Mouse (Mus musculus): Measurements from ENCODE around the gene Cacna2d3. TPM values are rescaled to one million over a fixed set of nuclear protein-coding genes. Genes with fewer than 3 reads are reported as not detected.

The Cacna2d3 gene
- polyA plus RNA-seq, 1 experiment from 2014 or later, result 3.3 TPM

DNA sequence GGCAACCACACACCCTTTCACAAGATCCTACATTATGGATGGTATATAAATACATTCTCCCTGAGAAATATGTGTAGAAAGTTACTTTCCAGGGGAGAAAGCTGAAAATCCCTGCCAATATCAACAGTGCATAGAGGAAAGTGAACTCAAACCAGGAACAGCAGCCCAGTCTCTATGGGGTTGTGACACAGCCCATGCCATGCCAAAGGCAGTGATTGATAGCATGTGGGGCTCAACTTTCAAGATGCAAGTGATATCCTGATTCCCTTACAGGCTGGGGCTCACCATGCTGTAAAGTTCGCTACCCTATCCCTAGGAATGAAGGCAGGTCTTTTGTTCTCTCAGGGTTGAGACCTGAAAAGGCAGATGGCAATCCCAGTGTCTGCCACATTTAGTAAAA is 229.9 kb downstream of the Cacna2d3 start:
- no peak for ATAC-seq (ENCODE audit: insufficient number of reproducible peaks, insufficient read depth, low FRiP score, low TSS enrichment, low read depth)
- Histone ChIP-seq H3K4me2 (no peak overlapping the region), H3K9ac (replicated peaks) (no peak overlapping the region), H3K36me3 (no peaks in the 10 kb centered on the region), H3K27me3 (no peaks in the 10 kb centered on the region), H3K4me1 (replicated peaks) (no peaks in the 10 kb centered on the region), H3K27ac (no peak overlapping the region), H3K9me3 (no peaks in the 10 kb centered on the region), H3K4me3 (replicated peaks) (no peak overlapping the region)
- WGBS, result 76% methylated on average over 1 of the region's 1 CpGs

DNA sequence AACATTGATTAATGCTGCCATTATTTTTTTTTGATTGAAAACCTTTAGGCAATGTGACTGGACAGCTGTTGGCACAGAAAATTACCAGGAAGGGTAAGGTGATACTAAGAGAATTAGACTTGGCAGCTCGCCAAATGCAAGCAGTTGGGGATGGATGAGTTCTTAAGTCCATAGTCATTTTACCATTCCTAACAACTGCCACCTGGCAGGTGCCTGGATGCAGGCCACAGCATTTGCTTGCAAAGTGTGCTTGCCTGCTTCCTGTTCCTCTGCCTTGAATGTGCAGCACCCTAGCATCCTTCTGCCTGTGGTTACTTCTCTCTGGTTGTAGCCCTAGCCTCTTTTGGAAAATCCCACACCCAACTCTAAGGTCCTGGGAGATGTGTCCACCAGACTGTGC is 236.2 kb downstream of the Cacna2d3 start:
- H3K4me2 ChIP-seq, result no peak overlapping the region
- ATAC-seq (ENCODE audit: insufficient number of reproducible peaks, insufficient read depth, low FRiP score, low TSS enrichment, low read depth), result no peak
- no peaks in the 10 kb centered on the region for H3K4me1 ChIP-seq (replicated peaks)
- H3K9me3 ChIP-seq, result no peaks in the 10 kb centered on the region
- 69% methylated on average over 1 of the region's 1 CpGs for WGBS
- H3K27me3 ChIP-seq, result no peaks in the 10 kb centered on the region
- no peak overlapping the region for H3K4me3 ChIP-seq (replicated peaks)
- H3K27ac ChIP-seq, result no peak overlapping the region
- no peak overlapping the region for H3K9ac ChIP-seq (replicated peaks)
- no peaks in the 10 kb centered on the region for H3K36me3 ChIP-seq

DNA sequence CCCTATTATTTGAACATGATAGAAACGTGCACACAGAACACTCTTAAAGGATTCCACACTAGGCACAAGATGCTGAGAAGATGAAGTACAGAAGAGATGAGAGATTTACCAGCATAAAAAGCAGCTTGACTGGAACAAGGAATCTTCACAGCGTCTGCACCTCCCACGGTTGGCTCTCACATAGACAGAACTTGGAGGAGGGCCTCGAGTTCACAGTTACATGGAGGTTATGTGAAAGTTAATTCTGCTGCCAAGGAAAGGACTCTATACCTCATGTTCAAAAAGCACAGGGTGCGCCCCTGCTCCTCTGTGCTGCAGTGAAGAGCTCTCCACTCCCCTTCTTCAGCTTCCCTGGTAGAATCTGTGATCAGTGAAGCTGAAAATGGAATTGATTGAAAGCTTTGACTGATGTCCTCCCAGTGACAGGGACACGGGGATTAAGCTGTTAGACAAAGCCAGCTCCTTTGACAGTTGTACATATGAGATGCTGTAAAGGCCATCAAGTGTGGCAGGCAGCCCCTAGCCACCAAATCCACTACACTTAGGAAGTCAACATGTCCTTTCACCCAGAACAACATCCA is 243.2 kb downstream of the Cacna2d3 start:
- no peaks in the 10 kb centered on the region for H3K27me3 ChIP-seq
- 82% methylated on average over 6 of the region's 6 CpGs for WGBS
- no peak overlapping the region for H3K4me2 ChIP-seq

DNA sequence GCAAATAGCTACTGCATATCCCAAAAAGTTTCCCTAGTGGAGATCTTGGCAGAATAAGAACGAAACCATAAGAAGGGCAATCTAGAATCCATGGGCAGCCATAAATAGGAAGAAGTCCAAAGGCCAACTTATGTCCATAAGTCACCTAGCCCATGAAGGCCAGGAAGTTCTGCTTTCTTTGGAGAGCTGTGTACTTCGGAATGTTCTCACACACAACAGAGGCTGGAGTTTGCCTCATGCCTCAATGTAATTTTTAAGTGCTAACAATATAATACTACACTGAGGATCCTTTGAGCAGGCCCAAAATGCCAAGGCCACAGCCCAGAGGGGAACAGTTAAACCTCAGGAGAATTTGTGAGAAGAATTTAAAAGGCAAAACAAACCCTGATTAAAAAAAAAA is 257.4 kb downstream of the Cacna2d3 start:
- no peaks in the 10 kb centered on the region for H3K36me3 ChIP-seq
- no peaks in the 10 kb centered on the region for H3K27me3 ChIP-seq
- H3K9ac ChIP-seq (replicated peaks), result no peak overlapping the region
- no peaks in the 10 kb centered on the region for H3K9me3 ChIP-seq
- no peaks in the 10 kb centered on the region for H3K4me1 ChIP-seq (replicated peaks)
- no peak for ATAC-seq (ENCODE audit: insufficient number of reproducible peaks, insufficient read depth, low FRiP score, low TSS enrichment, low read depth)
- WGBS, result 92% methylated on average over 2 of the region's 2 CpGs
- no peak overlapping the region for H3K4me2 ChIP-seq
- H3K27ac ChIP-seq, result no peak overlapping the region
- H3K4me3 ChIP-seq (replicated peaks), result no peak overlapping the region

More for the DNA sequence above, 243.2 kb downstream of the Cacna2d3 start:
- Histone ChIP-seq H3K4me3 (replicated peaks) (no peak overlapping the region), H3K36me3 (no peaks in the 10 kb centered on the region), H3K27ac (no peak overlapping the region), H3K9ac (replicated peaks) (no peak overlapping the region), H3K4me1 (replicated peaks) (0 out of 2 replicates have a peak, but pooled peaks cover 2% of the 10 kb centered on the region), H3K9me3 (no peaks in the 10 kb centered on the region)
- ATAC-seq (ENCODE audit: insufficient number of reproducible peaks, insufficient read depth, low FRiP score, low TSS enrichment, low read depth), result no peak

DNA sequence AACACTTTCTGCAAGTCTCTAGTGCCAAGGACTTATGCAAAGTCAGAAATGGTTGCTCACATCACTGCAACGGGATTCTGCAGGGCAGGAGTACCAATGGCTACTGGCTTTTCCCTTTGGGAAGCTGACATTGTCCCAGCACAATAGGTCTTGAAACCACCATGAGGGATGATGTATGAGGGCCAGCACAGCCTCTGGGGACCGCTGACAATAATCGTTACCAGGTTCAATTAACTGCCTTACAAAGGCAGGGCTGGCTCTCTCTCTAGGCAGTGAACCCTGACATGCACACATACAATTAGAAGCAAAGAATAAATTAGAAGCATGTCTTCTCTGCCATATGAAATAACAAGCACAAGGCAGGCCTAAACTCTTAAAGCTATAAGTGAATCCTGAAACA is 272.5 kb downstream of the Cacna2d3 start:
- no peak overlapping the region for H3K27ac ChIP-seq
- 0 out of 2 replicates have a peak, but pooled peaks cover 5% of the 10 kb centered on the region for H3K4me1 ChIP-seq (replicated peaks)
- H3K27me3 ChIP-seq, result peaks cover 3% of the 10 kb centered on the region; the same call in 1 of the 2 replicates
- no peak for ATAC-seq (ENCODE audit: insufficient number of reproducible peaks, insufficient read depth, low FRiP score, low TSS enrichment, low read depth)
- no peaks in the 10 kb centered on the region for H3K36me3 ChIP-seq
- 57% methylated on average over 3 of the region's 3 CpGs for WGBS
- H3K9ac ChIP-seq (replicated peaks), result no peak overlapping the region
- no peaks in the 10 kb centered on the region for H3K9me3 ChIP-seq
- H3K4me2 ChIP-seq, result no peak overlapping the region
- H3K4me3 ChIP-seq (replicated peaks), result no peak overlapping the region

DNA sequence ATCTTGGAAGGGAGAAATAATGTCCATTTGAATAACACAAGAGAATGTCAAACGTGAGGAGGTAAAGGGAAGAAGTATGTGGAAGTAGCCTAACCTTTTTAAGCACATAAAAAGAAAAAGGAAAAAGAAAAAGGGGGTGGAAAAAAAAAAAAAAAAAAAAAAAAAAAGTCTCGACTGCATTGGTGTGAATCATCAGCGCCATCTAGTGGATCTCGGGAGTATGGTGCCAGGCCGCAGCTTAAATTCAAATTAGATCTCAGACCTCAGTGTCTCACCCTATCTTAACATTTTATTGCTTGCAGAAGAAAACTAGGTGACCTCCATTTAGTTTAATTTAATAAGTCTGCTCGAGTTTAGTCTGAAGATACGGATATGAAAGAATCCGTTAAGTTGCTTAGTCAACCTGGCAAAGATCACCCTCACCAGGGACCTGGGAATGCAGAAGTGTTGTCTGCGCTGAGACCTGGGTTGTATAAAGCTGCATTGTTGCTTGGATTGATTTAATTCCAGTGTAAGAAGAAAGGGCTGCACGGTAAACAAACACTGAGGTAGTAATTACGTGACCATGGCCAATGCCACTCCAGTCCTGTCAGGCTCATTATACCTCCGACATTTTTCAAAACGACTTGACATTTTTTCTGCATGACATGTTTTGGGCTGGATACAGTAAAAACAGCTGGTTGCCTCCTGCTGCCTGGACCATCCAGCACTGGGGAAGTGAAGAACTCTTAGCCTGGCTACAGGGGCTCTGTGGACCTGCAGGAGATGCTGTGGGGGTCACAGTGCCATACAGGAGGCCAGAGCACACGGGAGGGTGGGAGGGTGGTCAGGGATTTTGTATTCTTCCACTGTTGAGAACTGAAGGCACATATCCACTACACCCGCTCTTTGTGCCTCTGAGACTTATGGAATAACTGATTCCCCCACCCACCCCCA is 278.3 kb downstream of the Cacna2d3 start:
- Histone ChIP-seq H3K4me1 (replicated peaks) (peaks cover 21% of the 10 kb centered on the region), H3K9ac (replicated peaks) (no peak overlapping the region), H3K4me2 (peak overlapping the region; percentile 32), H3K27me3 (peaks cover 3% of the 10 kb centered on the region), H3K36me3 (no peaks in the 10 kb centered on the region), H3K9me3 (no peaks in the 10 kb centered on the region), H3K27ac (peak overlapping the region; percentile 42; the same call in 1 of the 2 replicates), H3K4me3 (replicated peaks) (no peak overlapping the region)
- 21% methylated on average over 15 of the region's 15 CpGs for WGBS
- no peak for ATAC-seq (ENCODE audit: insufficient number of reproducible peaks, insufficient read depth, low FRiP score, low TSS enrichment, low read depth)

DNA sequence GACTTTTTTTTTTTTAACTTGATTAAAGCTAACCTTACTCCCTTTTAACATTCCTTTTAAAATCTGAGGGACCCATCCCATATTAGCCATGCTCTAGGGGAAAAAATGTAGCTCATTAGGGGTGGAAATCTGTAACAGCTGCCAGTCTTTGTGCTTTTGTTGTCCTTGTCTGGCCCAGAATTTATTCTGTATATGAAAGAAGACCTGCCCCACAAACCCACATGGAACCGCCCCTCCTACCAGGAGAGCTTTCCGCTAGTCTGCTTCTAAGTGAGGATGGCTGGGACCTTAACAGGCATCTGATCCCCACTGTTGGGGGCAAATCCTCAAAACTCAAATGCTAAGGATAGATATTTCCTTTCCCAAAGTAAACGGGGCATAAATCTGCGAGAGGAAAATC is 279.2 kb downstream of the Cacna2d3 start:
- H3K36me3 ChIP-seq, result no peaks in the 10 kb centered on the region
- H3K27ac ChIP-seq, result peak overlapping the region; percentile 77
- H3K4me1 ChIP-seq (replicated peaks), result peaks cover 21% of the 10 kb centered on the region
- WGBS, result 9% methylated on average over 4 of the region's 4 CpGs
- peak overlapping the region; percentile 32 for H3K4me2 ChIP-seq
- ATAC-seq (ENCODE audit: insufficient number of reproducible peaks, insufficient read depth, low FRiP score, low TSS enrichment, low read depth), result no peak
- no peaks in the 10 kb centered on the region for H3K9me3 ChIP-seq
- H3K4me3 ChIP-seq (replicated peaks), result no peak overlapping the region
- 0 out of 2 replicates have a peak overlapping the region, but pooled peaks have one; percentile 8 for H3K9ac ChIP-seq (replicated peaks)
- H3K27me3 ChIP-seq, result peaks cover 3% of the 10 kb centered on the region

DNA sequence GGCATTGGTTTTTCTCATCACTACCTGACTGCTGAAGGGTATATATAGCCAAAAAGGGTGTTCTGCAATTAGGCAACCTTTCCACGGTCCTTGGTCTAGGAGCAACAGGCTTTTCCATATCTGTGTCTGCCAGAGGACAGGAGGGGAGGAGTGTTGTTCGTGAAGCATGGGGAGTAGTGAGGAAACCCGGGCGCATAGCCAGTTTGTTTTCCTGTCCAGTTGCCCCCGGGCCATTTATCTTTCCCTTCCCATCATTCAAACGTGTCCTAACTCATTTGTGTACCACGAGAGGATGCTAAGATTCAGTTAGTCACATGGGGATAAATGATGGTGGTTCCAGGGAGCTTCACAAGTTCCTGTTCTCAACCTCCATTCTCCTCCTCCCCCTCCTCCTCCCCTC is 283.0 kb downstream of the Cacna2d3 start:
- no peak for ATAC-seq (ENCODE audit: insufficient number of reproducible peaks, insufficient read depth, low FRiP score, low TSS enrichment, low read depth)
- H3K9ac ChIP-seq (replicated peaks), result no peak overlapping the region
- H3K36me3 ChIP-seq, result no peaks in the 10 kb centered on the region
- no peak overlapping the region for H3K4me3 ChIP-seq (replicated peaks)
- H3K27me3 ChIP-seq, result no peaks in the 10 kb centered on the region; the same call in 1 of the 2 replicates
- H3K9me3 ChIP-seq, result no peaks in the 10 kb centered on the region
- no peak overlapping the region for H3K4me2 ChIP-seq
- H3K4me1 ChIP-seq (replicated peaks), result peaks cover 18% of the 10 kb centered on the region
- 67% methylated on average over 7 of the region's 7 CpGs for WGBS
- no peak overlapping the region for H3K27ac ChIP-seq

DNA sequence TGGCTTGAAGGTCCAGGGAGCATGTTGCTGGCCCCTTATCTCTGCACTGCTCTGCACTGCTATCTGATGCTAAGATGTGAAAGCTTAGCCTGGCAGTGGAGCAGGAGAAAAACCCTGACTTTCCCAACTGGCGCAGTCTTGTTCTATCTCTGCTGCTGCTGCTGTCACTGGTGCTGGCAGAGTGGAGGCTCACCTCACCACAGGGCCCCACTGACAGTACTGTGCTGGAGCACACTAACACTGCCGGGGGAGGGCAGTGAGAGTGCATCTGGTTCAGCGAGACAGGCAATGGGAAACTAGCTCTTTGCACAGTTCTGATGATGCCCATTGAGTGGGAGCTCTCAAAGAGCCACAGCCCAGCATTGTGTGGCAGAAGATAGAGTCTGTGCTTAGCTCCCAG is 283.4 kb downstream of the Cacna2d3 start:
- 66% methylated on average over 3 of the region's 3 CpGs for WGBS
- Histone ChIP-seq H3K9ac (replicated peaks) (no peak overlapping the region), H3K27ac (no peak overlapping the region), H3K36me3 (no peaks in the 10 kb centered on the region), H3K9me3 (no peaks in the 10 kb centered on the region), H3K4me2 (no peak overlapping the region), H3K4me3 (replicated peaks) (no peak overlapping the region), H3K27me3 (no peaks in the 10 kb centered on the region; the same call in 1 of the 2 replicates), H3K4me1 (replicated peaks) (peaks cover 14% of the 10 kb centered on the region)
- no peak for ATAC-seq (ENCODE audit: insufficient number of reproducible peaks, insufficient read depth, low FRiP score, low TSS enrichment, low read depth)

DNA sequence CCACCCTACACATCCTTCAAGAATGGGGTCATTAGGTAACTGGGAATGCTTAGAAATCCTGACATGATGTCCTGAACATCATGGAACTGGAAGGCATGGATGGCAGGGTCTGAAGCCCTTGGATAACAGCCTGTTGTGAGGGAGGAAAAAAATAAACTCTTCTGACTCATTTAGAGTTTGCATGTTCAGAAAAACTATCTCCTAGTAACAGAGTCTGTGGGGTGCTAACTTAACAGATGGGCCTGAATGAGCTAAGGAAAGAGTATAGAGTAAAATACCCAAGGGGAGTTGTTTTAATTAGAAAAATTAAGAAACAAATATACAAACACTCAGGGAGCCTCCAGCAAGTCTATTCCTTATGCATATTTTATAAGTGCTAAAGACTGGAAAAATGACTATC is 286.5 kb downstream of the Cacna2d3 start:
- ATAC-seq (ENCODE audit: insufficient number of reproducible peaks, insufficient read depth, low FRiP score, low TSS enrichment, low read depth), result no peak
- Histone ChIP-seq H3K27ac (no peak overlapping the region), H3K4me2 (no peak overlapping the region), H3K4me3 (replicated peaks) (no peak overlapping the region), H3K9ac (replicated peaks) (no peak overlapping the region), H3K27me3 (no peaks in the 10 kb centered on the region; the same call in 1 of the 2 replicates), H3K36me3 (no peaks in the 10 kb centered on the region), H3K9me3 (no peaks in the 10 kb centered on the region), H3K4me1 (replicated peaks) (no peaks in the 10 kb centered on the region)

DNA sequence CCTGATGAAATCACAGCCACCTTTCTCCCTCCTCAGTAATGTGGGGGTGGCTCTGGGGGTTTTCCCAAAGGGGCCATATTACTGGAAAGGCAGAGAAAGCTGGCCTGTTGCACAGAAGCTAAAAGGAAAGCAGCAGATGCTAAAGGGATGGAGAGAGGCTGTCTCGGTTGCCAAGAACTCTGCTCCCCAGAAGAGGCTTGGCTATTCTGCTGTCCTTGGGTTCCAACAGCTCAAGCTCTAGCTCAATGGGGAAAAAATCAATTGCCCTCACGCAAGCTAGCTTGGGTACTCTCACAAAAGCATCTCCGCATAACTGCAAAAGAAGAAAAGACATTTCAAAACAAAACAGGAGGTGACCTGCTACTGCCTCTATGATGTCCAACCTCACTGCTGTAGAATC is 287.9 kb downstream of the Cacna2d3 start:
- H3K27me3 ChIP-seq, result no peaks in the 10 kb centered on the region
- no peaks in the 10 kb centered on the region for H3K9me3 ChIP-seq
- H3K4me1 ChIP-seq (replicated peaks), result no peaks in the 10 kb centered on the region
- no peak overlapping the region for H3K9ac ChIP-seq (replicated peaks)
- no peak overlapping the region for H3K4me3 ChIP-seq (replicated peaks)
- H3K27ac ChIP-seq, result no peak overlapping the region
- no peaks in the 10 kb centered on the region for H3K36me3 ChIP-seq
- 91% methylated on average over 3 of the region's 3 CpGs for WGBS
- no peak overlapping the region for H3K4me2 ChIP-seq
- no peak for ATAC-seq (ENCODE audit: insufficient number of reproducible peaks, insufficient read depth, low FRiP score, low TSS enrichment, low read depth)
